Mouse (Mus musculus) embryonic facial prominence, embryonic 11.5 days (tissue): ENCODE data around the gene Opcml. TPM values are rescaled to one million over a fixed set of nuclear protein-coding genes. Genes with fewer than 3 reads are reported as not detected.

Source experiments
- ATAC-seq: fragments of 200-750 bp; cut with Nextera tagmentation; replicated peaks from 2 replicates; pipeline ENCODE4 v1.8.0; 2017; ENCODE audit warnings: low read depth; ENCODE audit not compliant: insufficient number of reproducible peaks, low FRiP score, low TSS enrichment
- DNase-seq: peaks from one replicate; pipeline ENCODE4 v3.0.0-alpha.2; 2015; ENCODE audit warnings: low spot score
- H3K27ac ChIP-seq: fragments of 300-500 bp; sonication (generic); replicated peaks from 2 replicates; pipeline ENCODE4 v1.5.1; 2014; ENCODE audit warnings: mild to moderate bottlenecking, low read depth, low read length, control low read depth
- H3K27me3 ChIP-seq: fragments of 300-500 bp; sonication (generic); 2 replicates; pipeline ENCODE4 v1.6.1; 2014; ENCODE audit warnings: mild to moderate bottlenecking, low read length, moderate library complexity, mixed read lengths; ENCODE audit not compliant: control insufficient read depth, insufficient read depth
- H3K36me3 ChIP-seq: fragments of 300-500 bp; sonication (generic); replicated peaks from 2 replicates; pipeline ENCODE4 v1.6.1; 2014; ENCODE audit warnings: low read depth, mild to moderate bottlenecking, low read length, moderate library complexity, mixed read lengths; ENCODE audit not compliant: control insufficient read depth, insufficient read depth
- H3K4me1 ChIP-seq: fragments of 300-500 bp; sonication (generic); 2 replicates; pipeline ENCODE4 v1.6.1; 2014; ENCODE audit warnings: low read length, mixed read lengths; ENCODE audit not compliant: control insufficient read depth, insufficient read depth
- H3K4me2 ChIP-seq: fragments of 300-500 bp; sonication (generic); 2 replicates; pipeline ENCODE4 v1.6.1; 2014; ENCODE audit warnings: low read depth, mild to moderate bottlenecking, control low read depth, low read length, moderate library complexity
- H3K4me3 ChIP-seq: fragments of 300-500 bp; sonication (generic); 2 replicates; pipeline ENCODE4 v1.5.1; 2014; ENCODE audit warnings: low read depth, low read length, control low read depth
- H3K9ac ChIP-seq: fragments of 300-500 bp; sonication (generic); replicated peaks from 2 replicates; pipeline ENCODE4 v1.6.1; 2014; ENCODE audit warnings: mild to moderate bottlenecking, control low read depth, low read length
- H3K9me3 ChIP-seq: fragments of 300-500 bp; sonication (generic); replicated peaks from 2 replicates; pipeline ENCODE4 v1.6.1; 2016; ENCODE audit warnings: mild to moderate bottlenecking, low read length, inconsistent platforms, mixed read lengths; ENCODE audit not compliant: control insufficient read depth
- WGBS: fragments of 180-500 bp; shearing (Covaris S2); extraction: QIAGEN DNeasy Blood & Tissue Kit; methylation state at CpG from one replicate; pipeline ENCODE4 v1.1.7; 2014; 5-methylcytosine and 5-hydroxymethylcytosine counted together
- polyA plus RNA-seq: library from polyadenylated mRNA; unstranded; fragments of >200 nt; fragmentation: Nextera tagmentation; extraction: Ambion mirVana; gene quantifications from 2 replicates; pipeline ENCODE4 v1.2.1, GENCODE M21; 2014

Gene Opcml
- polyA plus RNA-seq, 1 experiment from 2014 or later = 2.3 TPM

DNA sequence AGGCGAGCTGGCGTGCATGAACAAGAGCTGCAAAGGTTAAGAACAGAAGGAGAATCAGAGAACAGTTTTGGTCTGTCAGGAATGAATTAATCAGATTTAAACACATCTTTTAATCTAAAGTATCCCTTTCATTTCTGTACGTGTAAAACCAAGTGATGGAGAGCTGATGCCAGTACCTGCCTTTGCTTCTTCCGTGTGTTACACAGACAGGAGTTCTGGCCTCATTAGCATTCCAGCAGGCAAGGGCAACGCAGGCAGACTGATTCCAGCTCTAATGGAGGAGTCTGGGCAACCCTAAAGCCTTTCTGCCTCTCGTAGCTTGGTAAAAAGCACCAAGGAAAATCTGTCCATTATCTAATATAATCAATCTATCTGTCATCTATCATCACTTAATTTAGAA, 771.2 kb downstream of the Opcml start:
- Histone ChIP-seq H3K9me3 (no peaks in the 10 kb centered on the region), H3K27me3 (no peaks in the 10 kb centered on the region), H3K27ac (no peak overlapping the region), H3K4me3 (no peak overlapping the region), H3K4me1 (no peaks in the 10 kb centered on the region), H3K4me2 (no peak overlapping the region), H3K9ac (no peak overlapping the region), H3K36me3 (no peaks in the 10 kb centered on the region)
- no peak for ATAC-seq
- DNase-seq = no peak
- 53% methylated on average over 6 of the region's 6 CpGs for WGBS

DNA sequence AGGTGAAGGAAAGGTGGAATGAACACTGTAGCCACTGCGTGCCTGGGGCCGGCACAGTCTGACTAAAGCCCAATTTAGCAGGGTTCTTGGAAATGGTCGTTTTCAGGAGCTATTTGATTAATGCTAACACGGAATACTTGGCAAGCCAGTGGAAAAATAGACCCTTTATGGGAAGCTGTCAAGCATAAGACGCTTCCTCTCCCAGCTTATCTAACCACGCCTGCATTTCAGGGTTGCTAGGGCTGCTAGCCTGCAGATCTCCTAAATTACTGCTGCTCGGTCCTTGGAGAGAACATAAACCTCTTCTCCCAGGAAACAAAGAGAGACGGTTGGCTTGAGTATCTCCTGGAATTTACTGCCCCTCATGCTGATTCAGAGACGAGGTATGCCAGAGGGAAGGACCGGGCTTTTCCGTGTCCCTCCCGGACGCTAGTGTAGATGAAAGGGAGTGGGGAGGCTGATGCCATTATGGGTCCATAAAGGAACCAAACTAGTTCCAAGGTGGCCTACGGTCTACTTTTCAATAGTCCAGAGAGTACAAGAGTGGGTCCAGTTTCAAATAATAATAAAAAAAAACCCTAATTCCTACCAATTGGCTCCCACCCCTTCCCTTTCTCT, 772.6 kb downstream of the Opcml start:
- WGBS = 79% methylated on average over 14 of the region's 14 CpGs
- Histone ChIP-seq H3K36me3 (no peaks in the 10 kb centered on the region), H3K27ac (no peak overlapping the region), H3K9ac (no peak overlapping the region), H3K27me3 (no peaks in the 10 kb centered on the region), H3K4me2 (no peak overlapping the region), H3K9me3 (no peaks in the 10 kb centered on the region), H3K4me1 (no peaks in the 10 kb centered on the region), H3K4me3 (no peak overlapping the region)
- DNase-seq (no peak), ATAC-seq (no peak)

DNA sequence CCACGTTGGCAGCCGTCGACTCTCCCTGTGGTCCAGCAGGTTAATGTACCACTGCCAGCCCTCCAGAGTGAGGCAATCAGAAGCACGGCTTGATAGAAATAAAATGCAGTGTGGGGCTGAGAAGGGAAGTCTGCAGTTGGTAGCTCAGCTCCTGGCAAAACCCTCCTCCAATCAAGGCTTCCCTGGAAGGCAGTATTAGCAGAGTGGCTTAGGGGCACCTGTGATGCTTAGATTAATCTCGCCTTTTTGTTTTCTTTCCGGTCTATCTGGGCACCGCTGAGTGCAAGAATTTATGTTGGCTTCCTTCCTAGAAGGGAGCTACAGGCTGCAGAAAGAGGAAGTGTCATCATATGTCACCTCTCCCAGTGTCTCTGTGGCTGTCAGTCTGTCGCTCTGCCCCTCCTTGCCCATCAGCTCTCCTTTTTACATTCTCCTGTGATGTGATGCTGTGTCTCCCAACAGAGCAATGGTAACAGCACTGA, 778.5 kb downstream of the Opcml start:
- no peak for ATAC-seq
- no peak overlapping the region for H3K27ac ChIP-seq
- H3K9me3 ChIP-seq = no peaks in the 10 kb centered on the region
- WGBS = 23% methylated on average over 8 of the region's 8 CpGs
- DNase-seq = peak; percentile 9
- no peak overlapping the region for H3K9ac ChIP-seq
- no peaks in the 10 kb centered on the region for H3K27me3 ChIP-seq
- H3K4me1 ChIP-seq = peaks cover 2% of the 10 kb centered on the region; the same call in 1 of the 2 replicates
- H3K4me3 ChIP-seq = no peak overlapping the region
- no peaks in the 10 kb centered on the region for H3K36me3 ChIP-seq
- H3K4me2 ChIP-seq = no peak overlapping the region

DNA sequence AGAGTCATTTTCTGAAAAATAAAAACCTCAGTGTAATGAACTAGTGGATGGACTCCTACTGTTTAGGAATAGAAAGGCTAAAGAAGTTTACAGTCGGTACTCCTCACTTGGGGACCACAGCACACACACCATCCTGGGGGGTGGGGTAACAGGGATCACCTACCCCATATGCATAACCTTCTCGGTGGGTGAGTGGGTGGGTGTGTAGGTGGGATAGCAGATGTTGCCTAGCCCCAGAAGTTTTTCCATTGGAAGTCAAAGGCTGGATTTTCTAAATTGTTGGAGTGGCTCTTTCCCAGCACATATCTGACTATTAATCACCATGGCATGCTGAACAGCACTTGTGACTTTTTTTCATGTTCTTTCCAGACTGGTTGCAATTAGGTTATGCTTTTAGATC, 779.2 kb downstream of the Opcml start:
- ATAC-seq = no peak
- DNase-seq = peak; percentile 11
- H3K4me2 ChIP-seq = no peak overlapping the region
- no peaks in the 10 kb centered on the region for H3K36me3 ChIP-seq
- H3K27me3 ChIP-seq = no peaks in the 10 kb centered on the region
- H3K4me1 ChIP-seq = peaks cover 2% of the 10 kb centered on the region; the same call in 1 of the 2 replicates
- H3K27ac ChIP-seq = no peak overlapping the region
- 31% methylated on average over 2 of the region's 2 CpGs for WGBS
- no peaks in the 10 kb centered on the region for H3K9me3 ChIP-seq
- H3K4me3 ChIP-seq = no peak overlapping the region
- no peak overlapping the region for H3K9ac ChIP-seq

DNA sequence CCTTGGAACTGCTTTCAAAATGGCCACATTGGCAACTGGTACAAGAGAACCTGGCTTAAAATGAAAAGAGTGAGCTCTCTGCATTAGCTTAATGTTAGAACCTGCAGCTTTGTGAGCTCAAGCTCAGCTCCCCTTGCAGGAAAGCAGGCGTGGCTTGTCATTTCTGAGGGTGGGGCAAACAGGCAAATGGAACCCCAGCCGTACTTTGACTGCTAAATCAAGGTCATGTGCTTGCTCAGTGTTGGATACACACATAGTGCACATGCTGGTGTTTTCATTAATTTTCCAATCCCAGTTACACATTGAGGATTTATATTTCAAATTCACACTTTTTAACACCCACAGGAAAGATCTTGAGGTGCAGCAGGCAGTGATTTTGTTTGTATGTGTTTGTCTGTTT, 781.1 kb downstream of the Opcml start:
- Histone ChIP-seq H3K27me3 (no peaks in the 10 kb centered on the region), H3K4me2 (no peak overlapping the region), H3K9ac (no peak overlapping the region), H3K36me3 (no peaks in the 10 kb centered on the region), H3K4me1 (peaks cover 2% of the 10 kb centered on the region; the same call in 1 of the 2 replicates), H3K9me3 (no peaks in the 10 kb centered on the region), H3K27ac (no peak overlapping the region), H3K4me3 (no peak overlapping the region)
- 54% methylated on average over 2 of the region's 2 CpGs for WGBS
- DNase-seq = no peak
- ATAC-seq = no peak

DNA sequence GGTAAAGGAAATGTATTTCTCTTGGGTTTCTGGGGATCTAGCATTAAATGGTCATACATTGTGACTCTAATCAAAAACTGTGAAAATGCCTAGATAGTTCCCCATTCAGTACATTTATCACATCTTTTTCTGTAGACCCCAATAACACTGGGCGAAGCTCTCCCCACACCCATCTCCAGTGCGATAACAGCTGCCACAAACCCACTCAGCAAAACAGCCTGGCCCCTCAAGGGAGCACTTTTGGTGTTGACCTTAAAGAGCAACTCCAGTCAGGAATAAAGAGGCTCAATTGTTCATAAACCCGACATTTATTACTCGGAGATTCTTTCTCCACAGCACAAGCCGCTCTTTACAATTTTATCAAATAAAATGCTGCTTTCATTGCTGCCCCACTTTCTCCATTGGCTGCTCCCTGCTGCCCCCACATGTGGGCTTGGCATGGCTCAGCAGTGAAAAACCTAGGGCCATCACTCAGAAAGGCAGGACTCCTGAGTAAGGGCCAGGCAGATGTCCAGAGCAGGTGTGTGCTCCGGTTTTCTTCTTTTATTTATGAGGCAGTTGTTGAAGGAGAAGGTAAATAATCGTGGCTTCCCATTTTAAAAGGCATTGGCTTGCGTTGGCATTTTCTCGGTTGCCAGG, 781.7 kb downstream of the Opcml start:
- DNase-seq (no peak), ATAC-seq (no peak)
- Histone ChIP-seq H3K36me3 (no peaks in the 10 kb centered on the region), H3K9me3 (no peaks in the 10 kb centered on the region), H3K4me2 (no peak overlapping the region), H3K27ac (no peak overlapping the region), H3K9ac (no peak overlapping the region), H3K27me3 (no peaks in the 10 kb centered on the region), H3K4me1 (peaks cover 2% of the 10 kb centered on the region; the same call in 1 of the 2 replicates), H3K4me3 (no peak overlapping the region)
- WGBS = 75% methylated on average over 9 of the region's 9 CpGs

DNA sequence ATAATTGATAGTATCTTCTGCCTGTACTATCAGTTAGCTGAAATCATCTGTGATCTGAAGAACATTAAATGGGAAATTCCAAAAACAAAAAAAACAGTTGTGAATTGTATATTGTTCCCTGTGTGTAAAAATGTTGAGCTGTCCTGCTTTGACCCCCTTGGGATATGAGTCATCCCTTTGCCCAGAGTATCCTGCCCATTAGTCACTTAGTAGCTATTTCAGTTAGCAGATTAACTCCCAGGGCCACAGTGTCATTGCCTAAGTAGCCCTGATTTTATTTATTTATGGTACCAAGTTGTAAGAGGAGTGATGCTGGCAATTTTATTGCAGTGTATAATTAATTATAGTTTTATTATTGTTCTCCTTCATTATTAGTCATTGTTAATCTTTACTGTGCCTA, 788.2 kb downstream of the Opcml start:
- H3K27ac ChIP-seq = no peak overlapping the region
- no peaks in the 10 kb centered on the region for H3K36me3 ChIP-seq
- H3K4me2 ChIP-seq = no peak overlapping the region
- no peak overlapping the region for H3K4me3 ChIP-seq
- ATAC-seq (no peak), DNase-seq (no peak)
- no peaks in the 10 kb centered on the region for H3K4me1 ChIP-seq
- no peaks in the 10 kb centered on the region for H3K9me3 ChIP-seq
- H3K27me3 ChIP-seq = no peaks in the 10 kb centered on the region
- no peak overlapping the region for H3K9ac ChIP-seq

DNA sequence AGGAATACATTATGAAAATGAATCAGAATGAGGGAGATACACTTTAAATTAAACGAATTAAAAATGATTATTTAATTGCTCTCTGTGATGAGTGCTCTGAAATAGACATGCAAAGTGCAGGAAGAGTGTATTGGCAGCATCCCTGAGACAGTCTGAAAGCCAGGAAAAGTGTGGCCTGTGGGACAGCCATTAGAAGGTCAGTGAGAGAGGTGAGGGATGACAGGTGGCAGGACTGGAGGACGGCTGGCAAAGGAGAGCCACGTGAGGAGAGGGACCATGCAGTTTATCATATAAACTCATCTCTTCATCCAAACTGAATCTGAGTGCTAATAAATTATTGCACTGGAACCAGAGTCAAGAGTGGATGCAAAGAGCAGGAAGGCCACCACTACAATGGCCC, 796.7 kb downstream of the Opcml start:
- no peak overlapping the region for H3K27ac ChIP-seq
- H3K4me2 ChIP-seq = no peak overlapping the region
- H3K9me3 ChIP-seq = no peaks in the 10 kb centered on the region
- WGBS = 80% methylated on average over 3 of the region's 3 CpGs
- DNase-seq (no peak), ATAC-seq (no peak)
- H3K4me3 ChIP-seq = no peak overlapping the region
- H3K36me3 ChIP-seq = no peaks in the 10 kb centered on the region
- no peaks in the 10 kb centered on the region for H3K4me1 ChIP-seq
- no peaks in the 10 kb centered on the region for H3K27me3 ChIP-seq
- no peak overlapping the region for H3K9ac ChIP-seq
